Mouse (Mus musculus): ENCODE results near the gene Arid5b. TPM values are rescaled to one million over a fixed set of nuclear protein-coding genes. Genes with fewer than 3 reads are reported as not detected.

The Arid5b gene
- polyA plus RNA-seq, 1 experiment from 2014 or later, result 10.6 TPM

- Histone ChIP-seq H3K27ac (ENCODE audit: low read depth, low read length) (no peak overlapping the region), H3K9ac (ENCODE audit: low read length) (no peak overlapping the region), H3K4me3 (ENCODE audit: low read depth, low read length) (no peak overlapping the region), H3K36me3 (ENCODE audit: control insufficient read depth, insufficient read depth, low read length) (no peaks in the 10 kb centered on the region), H3K4me1 (ENCODE audit: control insufficient read depth, insufficient read depth, low read length) (peaks cover 15% of the 10 kb centered on the region), H3K4me2 (ENCODE audit: low read length) (no peak overlapping the region), H3K9me3 (replicated peaks; ENCODE audit: control insufficient read depth, low read length) (no peaks in the 10 kb centered on the region), H3K27me3 (replicated peaks; ENCODE audit: control insufficient read depth, insufficient read depth, low read length) (no peaks in the 10 kb centered on the region)
- 87% methylated on average over 12 of the region's 12 CpGs for WGBS
- DNase-seq (ENCODE audit: low spot score) (no peak), ATAC-seq (no peak)
Measured at GRCm38 (mm10) chr10:68210025-68210642, 68.4 kb downstream of the Arid5b start.

GRCm38 (mm10) chr10:68208670-68209065 is 69.9 kb downstream of the Arid5b start:
- 55% methylated on average over 5 of the region's 5 CpGs for WGBS
- H3K36me3 ChIP-seq (ENCODE audit: control insufficient read depth, insufficient read depth, low read length), result no peaks in the 10 kb centered on the region
- no peak overlapping the region for H3K9ac ChIP-seq (ENCODE audit: low read length)
- no peak for ATAC-seq
- peak overlapping the region; percentile 41; the same call in 1 of the 2 replicates for H3K4me2 ChIP-seq (ENCODE audit: low read length)
- H3K4me3 ChIP-seq (ENCODE audit: low read depth, low read length), result no peak overlapping the region
- H3K27ac ChIP-seq (ENCODE audit: low read depth, low read length), result no peak overlapping the region
- H3K4me1 ChIP-seq (ENCODE audit: control insufficient read depth, insufficient read depth, low read length), result peaks cover 15% of the 10 kb centered on the region
- no peaks in the 10 kb centered on the region for H3K27me3 ChIP-seq (replicated peaks; ENCODE audit: control insufficient read depth, insufficient read depth, low read length)
- H3K9me3 ChIP-seq (replicated peaks; ENCODE audit: control insufficient read depth, low read length), result no peaks in the 10 kb centered on the region
- DNase-seq (ENCODE audit: low spot score), result no peak

GRCm38 (mm10) chr10:68207803-68208669 is 70.5 kb downstream of the Arid5b start:
- no peaks in the 10 kb centered on the region for H3K36me3 ChIP-seq (ENCODE audit: control insufficient read depth, insufficient read depth, low read length)
- peak; percentile 79 for ATAC-seq
- no peak overlapping the region for H3K27ac ChIP-seq (ENCODE audit: low read depth, low read length)
- peak overlapping the region; percentile 11; the same call in 1 of the 2 replicates for H3K4me3 ChIP-seq (ENCODE audit: low read depth, low read length)
- WGBS, result 17% methylated on average over 20 of the region's 20 CpGs
- no peaks in the 10 kb centered on the region for H3K27me3 ChIP-seq (replicated peaks; ENCODE audit: control insufficient read depth, insufficient read depth, low read length)
- peak; percentile 82 for DNase-seq (ENCODE audit: low spot score)
- H3K9ac ChIP-seq (ENCODE audit: low read length), result no peak overlapping the region
- peaks cover 15% of the 10 kb centered on the region for H3K4me1 ChIP-seq (ENCODE audit: control insufficient read depth, insufficient read depth, low read length)
- H3K4me2 ChIP-seq (ENCODE audit: low read length), result peak overlapping the region; percentile 41
- no peaks in the 10 kb centered on the region for H3K9me3 ChIP-seq (replicated peaks; ENCODE audit: control insufficient read depth, low read length)

- 76% methylated on average over 6 of the region's 6 CpGs for WGBS
- H3K27me3 ChIP-seq (replicated peaks; ENCODE audit: control insufficient read depth, insufficient read depth, low read length), result no peaks in the 10 kb centered on the region
- no peak for DNase-seq (ENCODE audit: low spot score)
- no peak overlapping the region for H3K9ac ChIP-seq (ENCODE audit: low read length)
- peaks cover 5% of the 10 kb centered on the region; the same call in 1 of the 2 replicates for H3K4me1 ChIP-seq (ENCODE audit: control insufficient read depth, insufficient read depth, low read length)
- no peaks in the 10 kb centered on the region for H3K36me3 ChIP-seq (ENCODE audit: control insufficient read depth, insufficient read depth, low read length)
- no peak overlapping the region for H3K4me3 ChIP-seq (ENCODE audit: low read depth, low read length)
- H3K9me3 ChIP-seq (replicated peaks; ENCODE audit: control insufficient read depth, low read length), result no peaks in the 10 kb centered on the region
- H3K4me2 ChIP-seq (ENCODE audit: low read length), result no peak overlapping the region
- ATAC-seq, result no peak
- H3K27ac ChIP-seq (ENCODE audit: low read depth, low read length), result no peak overlapping the region
Measured at GRCm38 (mm10) chr10:68204391-68204790, 74.1 kb downstream of the Arid5b start.

GRCm38 (mm10) chr10:68203860-68204259 is 74.7 kb downstream of the Arid5b start:
- 94% methylated on average over 7 of the region's 7 CpGs for WGBS
- no peaks in the 10 kb centered on the region for H3K36me3 ChIP-seq (ENCODE audit: control insufficient read depth, insufficient read depth, low read length)
- H3K4me2 ChIP-seq (ENCODE audit: low read length), result no peak overlapping the region
- H3K4me3 ChIP-seq (ENCODE audit: low read depth, low read length), result no peak overlapping the region
- H3K4me1 ChIP-seq (ENCODE audit: control insufficient read depth, insufficient read depth, low read length), result peaks cover 5% of the 10 kb centered on the region; the same call in 1 of the 2 replicates
- H3K9me3 ChIP-seq (replicated peaks; ENCODE audit: control insufficient read depth, low read length), result no peaks in the 10 kb centered on the region
- no peak overlapping the region for H3K27ac ChIP-seq (ENCODE audit: low read depth, low read length)
- H3K27me3 ChIP-seq (replicated peaks; ENCODE audit: control insufficient read depth, insufficient read depth, low read length), result no peaks in the 10 kb centered on the region
- H3K9ac ChIP-seq (ENCODE audit: low read length), result no peak overlapping the region
- ATAC-seq (no peak), DNase-seq (ENCODE audit: low spot score) (no peak)

GRCm38 (mm10) chr10:68203322-68203721 is 75.2 kb downstream of the Arid5b start:
- Histone ChIP-seq H3K27me3 (replicated peaks; ENCODE audit: control insufficient read depth, insufficient read depth, low read length) (no peaks in the 10 kb centered on the region), H3K9me3 (replicated peaks; ENCODE audit: control insufficient read depth, low read length) (no peaks in the 10 kb centered on the region), H3K4me2 (ENCODE audit: low read length) (no peak overlapping the region), H3K9ac (ENCODE audit: low read length) (no peak overlapping the region), H3K27ac (ENCODE audit: low read depth, low read length) (no peak overlapping the region), H3K36me3 (ENCODE audit: control insufficient read depth, insufficient read depth, low read length) (no peaks in the 10 kb centered on the region), H3K4me1 (ENCODE audit: control insufficient read depth, insufficient read depth, low read length) (peaks cover 5% of the 10 kb centered on the region; the same call in 1 of the 2 replicates), H3K4me3 (ENCODE audit: low read depth, low read length) (no peak overlapping the region)
- DNase-seq (ENCODE audit: low spot score) (no peak), ATAC-seq (no peak)
- 72% methylated on average over 11 of the region's 11 CpGs for WGBS

GRCm38 (mm10) chr10:68199440-68199839 is 79.1 kb downstream of the Arid5b start:
- Histone ChIP-seq H3K36me3 (ENCODE audit: control insufficient read depth, insufficient read depth, low read length) (no peaks in the 10 kb centered on the region), H3K4me3 (ENCODE audit: low read depth, low read length) (no peak overlapping the region), H3K9ac (ENCODE audit: low read length) (no peak overlapping the region), H3K27ac (ENCODE audit: low read depth, low read length) (no peak overlapping the region), H3K27me3 (replicated peaks; ENCODE audit: control insufficient read depth, insufficient read depth, low read length) (no peaks in the 10 kb centered on the region), H3K4me2 (ENCODE audit: low read length) (no peak overlapping the region), H3K9me3 (replicated peaks; ENCODE audit: control insufficient read depth, low read length) (no peaks in the 10 kb centered on the region), H3K4me1 (ENCODE audit: control insufficient read depth, insufficient read depth, low read length) (no peaks in the 10 kb centered on the region)
- ATAC-seq (no peak), DNase-seq (ENCODE audit: low spot score) (no peak)
- 91% methylated on average over 5 of the region's 5 CpGs for WGBS

- 89% methylated on average over 9 of the region's 9 CpGs for WGBS
- Histone ChIP-seq H3K9me3 (replicated peaks; ENCODE audit: control insufficient read depth, low read length) (no peaks in the 10 kb centered on the region), H3K27ac (ENCODE audit: low read depth, low read length) (no peak overlapping the region), H3K4me2 (ENCODE audit: low read length) (no peak overlapping the region), H3K9ac (ENCODE audit: low read length) (no peak overlapping the region), H3K36me3 (ENCODE audit: control insufficient read depth, insufficient read depth, low read length) (no peaks in the 10 kb centered on the region), H3K27me3 (replicated peaks; ENCODE audit: control insufficient read depth, insufficient read depth, low read length) (no peaks in the 10 kb centered on the region), H3K4me3 (ENCODE audit: low read depth, low read length) (no peak overlapping the region), H3K4me1 (ENCODE audit: control insufficient read depth, insufficient read depth, low read length) (peaks cover 14% of the 10 kb centered on the region)
- no peak for DNase-seq (ENCODE audit: low spot score)
- ATAC-seq, result no peak
Measured at GRCm38 (mm10) chr10:68196324-68196723, 82.2 kb downstream of the Arid5b start.

- 48% methylated on average over 3 of the region's 3 CpGs for WGBS
Measured at GRCm38 (mm10) chr10:68193561-68193960, 85.0 kb downstream of the Arid5b start.

More at GRCm38 (mm10) chr10:68193561-68193960, 85.0 kb downstream of the Arid5b start:
- Histone ChIP-seq H3K4me1 (ENCODE audit: control insufficient read depth, insufficient read depth, low read length) (peaks cover 27% of the 10 kb centered on the region), H3K36me3 (ENCODE audit: control insufficient read depth, insufficient read depth, low read length) (no peaks in the 10 kb centered on the region), H3K9ac (ENCODE audit: low read length) (no peak overlapping the region), H3K4me2 (ENCODE audit: low read length) (no peak overlapping the region), H3K27me3 (replicated peaks; ENCODE audit: control insufficient read depth, insufficient read depth, low read length) (no peaks in the 10 kb centered on the region), H3K27ac (ENCODE audit: low read depth, low read length) (0 out of 2 replicates have a peak overlapping the region, but pooled peaks have one; percentile 44), H3K4me3 (ENCODE audit: low read depth, low read length) (no peak overlapping the region), H3K9me3 (replicated peaks; ENCODE audit: control insufficient read depth, low read length) (no peaks in the 10 kb centered on the region)
- DNase-seq (ENCODE audit: low spot score) (no peak), ATAC-seq (no peak)

Data from forebrain, embryonic 14.5 days (tissue).